Mouse (Mus musculus) heart, postnatal 0 days (tissue): ENCODE results near the gene Akap12. TPM values are rescaled to one million over a fixed set of nuclear protein-coding genes. Genes with fewer than 3 reads are reported as not detected.
A peak's percentile ranks its signal among the peaks of the same experiment; 100 is the strongest.

Experiments
- ATAC-seq: fragments of 200-750 bp; cut with Nextera tagmentation; 2 replicates; pipeline ENCODE4 v1.8.0; 2017; ENCODE audit warnings: low read depth, moderate number of reproducible peaks, moderate library complexity; ENCODE audit not compliant: insufficient read depth
- DNase-seq: peaks from one replicate; pipeline ENCODE4 v3.0.0-alpha.2; 2016; ENCODE audit warnings: low spot score
- H3K27ac ChIP-seq: fragments of 300-500 bp; sonication (generic); 2 replicates; pipeline ENCODE4 v1.5.1; 2014; ENCODE audit warnings: low read depth, mild to moderate bottlenecking
- H3K27me3 ChIP-seq: fragments of 300-500 bp; sonication (generic); 2 replicates; pipeline ENCODE4 v1.6.1; 2014; ENCODE audit warnings: low read length, mixed read lengths; ENCODE audit not compliant: control insufficient read depth, insufficient read depth
- H3K36me3 ChIP-seq: fragments of 300-500 bp; sonication (generic); replicated peaks from 2 replicates; pipeline ENCODE4 v1.6.1; 2014; ENCODE audit warnings: low read length, mixed read lengths; ENCODE audit not compliant: control insufficient read depth, insufficient read depth
- H3K4me1 ChIP-seq: fragments of 300-500 bp; sonication (generic); 2 replicates; pipeline ENCODE4 v1.6.1; 2014; ENCODE audit warnings: antibody characterized with exemption; ENCODE audit not compliant: control insufficient read depth, insufficient read depth
- H3K4me2 ChIP-seq: fragments of 300-500 bp; sonication (generic); 2 replicates; pipeline ENCODE4 v1.6.1; 2014; ENCODE audit warnings: low read depth, mild to moderate bottlenecking, low read length, moderate library complexity
- H3K4me3 ChIP-seq: fragments of 300-500 bp; sonication (generic); 2 replicates; pipeline ENCODE4 v1.5.1; 2014; ENCODE audit warnings: low read depth, low read length
- H3K9ac ChIP-seq: fragments of 300-500 bp; sonication (generic); replicated peaks from 2 replicates; pipeline ENCODE4 v1.6.1; 2014; ENCODE audit warnings: low read depth, low read length, mixed read lengths
- H3K9me3 ChIP-seq: fragments of 300-500 bp; sonication (generic); replicated peaks from 2 replicates; pipeline ENCODE4 v1.6.1; 2016; ENCODE audit warnings: low read length; ENCODE audit not compliant: control insufficient read depth
- CTCF ChIP-seq: IDR thresholded peaks from 2 replicates; pipeline ENCODE4 v1.5.1; 2016; ENCODE audit warnings: antibody characterized with exemption, control low read depth, low read depth
- EP300 ChIP-seq: IDR thresholded peaks from 2 replicates; pipeline ENCODE4 v1.6.1; 2016; ENCODE audit warnings: antibody characterized with exemption, low read depth
- WGBS: fragments of 180-500 bp; shearing (Covaris S2); extraction: QIAGEN DNeasy Blood & Tissue Kit; methylation state at CpG from one replicate; pipeline ENCODE4 v1.1.7; 2014; 5-methylcytosine and 5-hydroxymethylcytosine counted together
- polyA plus RNA-seq: library from polyadenylated mRNA; unstranded; fragments of >200 nt; fragmentation: Nextera tagmentation; extraction: Ambion mirVana; gene quantifications from 2 replicates; pipeline ENCODE4 v1.2.1, GENCODE M21; 2015
- total RNA-seq: library from RNA; depleted of rRNA; stranded (reverse); fragments of >200 nt; gene quantifications from 2 replicates; pipeline ENCODE4 v1.2.3, GENCODE M21; 2014; ENCODE audit warnings: low replicate concordance; rRNA removed

Gene Akap12
- total RNA-seq = 26.1 and 29.1 TPM in 2 replicates
- 19.9 and 20.0 TPM in 2 replicates for polyA plus RNA-seq

- Histone ChIP-seq H3K4me2 (peak within 1 kb of the TSS; percentile 69), H3K27ac (peak within 1 kb of the TSS; percentile 25; the same call in 1 of the 2 replicates), H3K9ac (peak within 1 kb of the TSS; percentile 61), H3K9me3 (no peaks in the 10 kb centered on the region), H3K4me3 (peak within 1 kb of the TSS; percentile 59), H3K4me1 (peaks cover 9% of the 10 kb centered on the region; the same call in 1 of the 2 replicates), H3K27me3 (0 out of 2 replicates have a peak, but pooled peaks cover 8% of the 10 kb centered on the region), H3K36me3 (no peaks in the 10 kb centered on the region)
- DNase-seq (peak; percentile 22), ATAC-seq (peak; percentile 62)
- 1% methylated on average over 48 of the region's 54 CpGs for WGBS
- TF ChIP-seq CTCF (no peak), EP300 (no peak)
Measured at GRCm38 (mm10) chr10:4266041-4266930, at the start of gene Akap12. Gene Akap12 (plus strand): TSS chr10:4266380.

GRCm38 (mm10) chr10:4230563-4231359, 35.4 kb upstream of the Akap12 start:
- no peak overlapping the region for H3K9ac ChIP-seq
- no peaks in the 10 kb centered on the region for H3K9me3 ChIP-seq
- H3K4me3 ChIP-seq = no peak overlapping the region
- no peak overlapping the region for H3K4me2 ChIP-seq
- no peak for TF ChIP-seq EP300
- TF ChIP-seq CTCF = no peak
- WGBS = 70% methylated on average over 17 of the region's 17 CpGs
- H3K27ac ChIP-seq = no peak overlapping the region
- no peak for ATAC-seq
- peaks cover 7% of the 10 kb centered on the region; the same call in 1 of the 2 replicates for H3K4me1 ChIP-seq
- no peak for DNase-seq
- H3K27me3 ChIP-seq = no peaks in the 10 kb centered on the region
- H3K36me3 ChIP-seq = no peaks in the 10 kb centered on the region

GRCm38 (mm10) chr10:4233102-4233501, 33.1 kb upstream of the Akap12 start:
- H3K27me3 ChIP-seq = no peaks in the 10 kb centered on the region
- no peak for TF ChIP-seq CTCF
- TF ChIP-seq EP300 = no peak
- ATAC-seq (0 out of 2 replicates have a peak, but pooled peaks have one; percentile 17), DNase-seq (peak; percentile 57)
- peaks cover 7% of the 10 kb centered on the region; the same call in 1 of the 2 replicates for H3K4me1 ChIP-seq
- 15% methylated on average over 9 of the region's 9 CpGs for WGBS
- no peaks in the 10 kb centered on the region for H3K9me3 ChIP-seq
- H3K4me2 ChIP-seq = no peak overlapping the region
- no peak overlapping the region for H3K9ac ChIP-seq
- H3K27ac ChIP-seq = no peak overlapping the region
- H3K4me3 ChIP-seq = no peak overlapping the region
- no peaks in the 10 kb centered on the region for H3K36me3 ChIP-seq

- no peak for DNase-seq
- no peak overlapping the region for H3K9ac ChIP-seq
- H3K9me3 ChIP-seq = no peaks in the 10 kb centered on the region
- no peak overlapping the region for H3K4me3 ChIP-seq
- H3K27me3 ChIP-seq = no peaks in the 10 kb centered on the region
- H3K4me1 ChIP-seq = no peaks in the 10 kb centered on the region
- ATAC-seq = no peak
- TF ChIP-seq CTCF (no peak), EP300 (no peak)
- no peaks in the 10 kb centered on the region for H3K36me3 ChIP-seq
- 63% methylated on average over 5 of the region's 5 CpGs for WGBS
- H3K27ac ChIP-seq = no peak overlapping the region
- no peak overlapping the region for H3K4me2 ChIP-seq
Measured at GRCm38 (mm10) chr10:4239794-4240574, 26.2 kb upstream of the Akap12 start.
